Mouse (Mus musculus): ENCODE data around the gene Kifc5b. TPM values are rescaled to one million over a fixed set of nuclear protein-coding genes. Genes with fewer than 3 reads are reported as not detected.
A peak's percentile ranks its signal among the peaks of the same experiment; 100 is the strongest.

Kifc5b gene
- total and polyA plus RNA-seq, 2 experiments from 2014 or later: 3.2 to 4.7 TPM

GRCm38 (mm10) chr17:26882706-26883105 is 34.2 kb upstream of the Kifc5b start:
- no peaks in the 10 kb centered on the region for H3K27me3 ChIP-seq (ENCODE audit: insufficient read depth, low read length)
- DNase-seq (ENCODE audit: low spot score) (no peak), ATAC-seq (no peak)
- H3K27ac ChIP-seq: no peak overlapping the region
- H3K36me3 ChIP-seq (ENCODE audit: insufficient read depth, low read length): no peaks in the 10 kb centered on the region
- H3K4me2 ChIP-seq (ENCODE audit: low read depth, low read length): no peak overlapping the region
- H3K4me1 ChIP-seq (ENCODE audit: insufficient read depth, low read length): peaks cover 10% of the 10 kb centered on the region
- H3K4me3 ChIP-seq (ENCODE audit: low read length): no peak overlapping the region
- H3K9me3 ChIP-seq (ENCODE audit: low read length): no peaks in the 10 kb centered on the region
- WGBS: 55% methylated on average over 1 of the region's 1 CpGs
- no peak for TF ChIP-seq CTCF (IDR thresholded peaks at IDR 0.05; ENCODE audit: low read depth)
- no peak overlapping the region for H3K9ac ChIP-seq (replicated peaks; ENCODE audit: low read length)

GRCm38 (mm10) chr17:26883585-26883984 is 33.3 kb upstream of the Kifc5b start:
- ATAC-seq (no peak), DNase-seq (ENCODE audit: low spot score) (no peak)
- WGBS: 78% methylated on average over 6 of the region's 6 CpGs
- Histone ChIP-seq H3K27ac (no peak overlapping the region), H3K27me3 (ENCODE audit: insufficient read depth, low read length) (no peaks in the 10 kb centered on the region), H3K4me3 (ENCODE audit: low read length) (no peak overlapping the region), H3K9me3 (ENCODE audit: low read length) (no peaks in the 10 kb centered on the region), H3K4me2 (ENCODE audit: low read depth, low read length) (no peak overlapping the region), H3K4me1 (ENCODE audit: insufficient read depth, low read length) (peaks cover 10% of the 10 kb centered on the region), H3K36me3 (ENCODE audit: insufficient read depth, low read length) (no peaks in the 10 kb centered on the region), H3K9ac (replicated peaks; ENCODE audit: low read length) (no peak overlapping the region)
- no peak for TF ChIP-seq CTCF (IDR thresholded peaks at IDR 0.05; ENCODE audit: low read depth)

GRCm38 (mm10) chr17:26884995-26885926 is 31.6 kb upstream of the Kifc5b start:
- 22% methylated on average over 24 of the region's 25 CpGs for WGBS
- peak; percentile 74 for ATAC-seq
- H3K4me1 ChIP-seq (ENCODE audit: insufficient read depth, low read length): peaks cover 10% of the 10 kb centered on the region
- DNase-seq (ENCODE audit: low spot score): peak; percentile 80
- peak; percentile 61 for TF ChIP-seq CTCF (IDR thresholded peaks at IDR 0.05; ENCODE audit: low read depth)
- H3K27ac ChIP-seq: peak overlapping the region; percentile 1; the same call in 1 of the 2 replicates
- H3K27me3 ChIP-seq (ENCODE audit: insufficient read depth, low read length): no peaks in the 10 kb centered on the region
- H3K9me3 ChIP-seq (ENCODE audit: low read length): no peaks in the 10 kb centered on the region
- H3K4me2 ChIP-seq (ENCODE audit: low read depth, low read length): peak overlapping the region; percentile 58
- H3K9ac ChIP-seq (replicated peaks; ENCODE audit: low read length): peak overlapping the region; percentile 33; the same call in 1 of the 2 replicates
- peak overlapping the region; percentile 35 for H3K4me3 ChIP-seq (ENCODE audit: low read length)
- no peaks in the 10 kb centered on the region for H3K36me3 ChIP-seq (ENCODE audit: insufficient read depth, low read length)

- peak; percentile 100 for TF ChIP-seq CTCF (IDR thresholded peaks at IDR 0.05; ENCODE audit: low read depth)
- H3K4me3 ChIP-seq (ENCODE audit: low read length): peak overlapping the region; percentile 35
- no peak overlapping the region for H3K9ac ChIP-seq (replicated peaks; ENCODE audit: low read length)
- no peaks in the 10 kb centered on the region for H3K36me3 ChIP-seq (ENCODE audit: insufficient read depth, low read length)
- 9% methylated on average over 30 of the region's 30 CpGs for WGBS
- ATAC-seq (peak; percentile 90), DNase-seq (ENCODE audit: low spot score) (peak; percentile 91)
- H3K9me3 ChIP-seq (ENCODE audit: low read length): no peaks in the 10 kb centered on the region
- H3K27me3 ChIP-seq (ENCODE audit: insufficient read depth, low read length): no peaks in the 10 kb centered on the region
- no peak overlapping the region for H3K27ac ChIP-seq
- peak overlapping the region; percentile 58 for H3K4me2 ChIP-seq (ENCODE audit: low read depth, low read length)
- H3K4me1 ChIP-seq (ENCODE audit: insufficient read depth, low read length): peaks cover 10% of the 10 kb centered on the region
These were observed 30.7 kb upstream of the Kifc5b start for GRCm38 (mm10) chr17:26886047-26886749.

- peaks cover 16% of the 10 kb centered on the region for H3K4me1 ChIP-seq (ENCODE audit: insufficient read depth, low read length)
- no peak overlapping the region for H3K4me2 ChIP-seq (ENCODE audit: low read depth, low read length)
- no peaks in the 10 kb centered on the region for H3K27me3 ChIP-seq (ENCODE audit: insufficient read depth, low read length)
- H3K27ac ChIP-seq: no peak overlapping the region
- no peaks in the 10 kb centered on the region for H3K36me3 ChIP-seq (ENCODE audit: insufficient read depth, low read length)
- ATAC-seq: no peak
- no peak for TF ChIP-seq CTCF (IDR thresholded peaks at IDR 0.05; ENCODE audit: low read depth)
- H3K9me3 ChIP-seq (ENCODE audit: low read length): no peaks in the 10 kb centered on the region
- no peak overlapping the region for H3K4me3 ChIP-seq (ENCODE audit: low read length)
- DNase-seq (ENCODE audit: low spot score): no peak
- H3K9ac ChIP-seq (replicated peaks; ENCODE audit: low read length): no peak overlapping the region
- 30% methylated on average over 3 of the region's 3 CpGs for WGBS
These were observed 29.0 kb upstream of the Kifc5b start for GRCm38 (mm10) chr17:26887926-26888325.

GRCm38 (mm10) chr17:26892635-26893375 is 24.1 kb upstream of the Kifc5b start:
- WGBS: 22% methylated on average over 16 of the region's 16 CpGs
- peak overlapping the region; percentile 30 for H3K4me2 ChIP-seq (ENCODE audit: low read depth, low read length)
- no peak overlapping the region for H3K27ac ChIP-seq
- no peak for TF ChIP-seq CTCF (IDR thresholded peaks at IDR 0.05; ENCODE audit: low read depth)
- no peaks in the 10 kb centered on the region for H3K36me3 ChIP-seq (ENCODE audit: insufficient read depth, low read length)
- no peak overlapping the region for H3K4me3 ChIP-seq (ENCODE audit: low read length)
- DNase-seq (ENCODE audit: low spot score) (peak; percentile 23), ATAC-seq (peak; percentile 36)
- no peaks in the 10 kb centered on the region; the same call in 1 of the 2 replicates for H3K27me3 ChIP-seq (ENCODE audit: insufficient read depth, low read length)
- no peak overlapping the region for H3K9ac ChIP-seq (replicated peaks; ENCODE audit: low read length)
- H3K9me3 ChIP-seq (ENCODE audit: low read length): no peaks in the 10 kb centered on the region
- peaks cover 10% of the 10 kb centered on the region for H3K4me1 ChIP-seq (ENCODE audit: insufficient read depth, low read length)
